Mouse (Mus musculus) limb, embryonic 13.5 days (tissue): ENCODE data around the gene Slc35e3. TPM values are rescaled to one million over a fixed set of nuclear protein-coding genes. Genes with fewer than 3 reads are reported as not detected.

Experiments
- ATAC-seq: fragments of 200-750 bp; cut with Nextera tagmentation; 2 replicates; pipeline ENCODE4 v1.8.0; 2017; ENCODE audit warnings: low read depth, moderate number of reproducible peaks, moderate TSS enrichment; ENCODE audit not compliant: low FRiP score
- H3K27ac ChIP-seq: fragments of 300-500 bp; sonication (generic); 2 replicates; pipeline ENCODE4 v1.5.1; 2015; ENCODE audit warnings: inconsistent platforms, mild to moderate bottlenecking, moderate library complexity
- H3K27me3 ChIP-seq: fragments of 300-500 bp; sonication (generic); 2 replicates; pipeline ENCODE4 v1.6.1; 2015; ENCODE audit warnings: mild to moderate bottlenecking, inconsistent platforms
- H3K36me3 ChIP-seq: fragments of 300-500 bp; sonication (generic); 2 replicates; pipeline ENCODE4 v1.6.1; 2015; ENCODE audit warnings: inconsistent platforms, mild to moderate bottlenecking, moderate library complexity
- H3K4me1 ChIP-seq: fragments of 300-500 bp; sonication (generic); 2 replicates; pipeline ENCODE4 v1.6.1; 2015; ENCODE audit warnings: inconsistent platforms
- H3K4me2 ChIP-seq: fragments of 300-500 bp; sonication (generic); replicated peaks from 2 replicates; pipeline ENCODE4 v1.6.1; 2015; ENCODE audit warnings: inconsistent platforms, mild to moderate bottlenecking, moderate library complexity
- H3K4me3 ChIP-seq: fragments of 300-500 bp; sonication (generic); 2 replicates; pipeline ENCODE4 v1.5.1; 2015; ENCODE audit warnings: moderate library complexity, mild to moderate bottlenecking, inconsistent platforms
- H3K9ac ChIP-seq: fragments of 300-500 bp; sonication (generic); 2 replicates; pipeline ENCODE4 v1.6.1; 2015; ENCODE audit warnings: mild to moderate bottlenecking, inconsistent platforms
- H3K9me3 ChIP-seq: fragments of 300-500 bp; sonication (generic); 2 replicates; pipeline ENCODE4 v1.6.1; 2016; ENCODE audit warnings: inconsistent platforms
- WGBS: fragments of 180-500 bp; shearing (Covaris S2); methylation state at CpG from one replicate; pipeline ENCODE4 v1.1.7; 2015; 5-methylcytosine and 5-hydroxymethylcytosine counted together
- polyA plus RNA-seq: library from polyadenylated mRNA; unstranded; fragments of >200 nt; fragmentation: Nextera tagmentation; extraction: Ambion mirVana; gene quantifications from 2 replicates; pipeline ENCODE4 v1.2.1, GENCODE M21; 2015

The Slc35e3 gene
- polyA plus RNA-seq, 1 experiment from 2014 or later = 44.3 TPM

DNA sequence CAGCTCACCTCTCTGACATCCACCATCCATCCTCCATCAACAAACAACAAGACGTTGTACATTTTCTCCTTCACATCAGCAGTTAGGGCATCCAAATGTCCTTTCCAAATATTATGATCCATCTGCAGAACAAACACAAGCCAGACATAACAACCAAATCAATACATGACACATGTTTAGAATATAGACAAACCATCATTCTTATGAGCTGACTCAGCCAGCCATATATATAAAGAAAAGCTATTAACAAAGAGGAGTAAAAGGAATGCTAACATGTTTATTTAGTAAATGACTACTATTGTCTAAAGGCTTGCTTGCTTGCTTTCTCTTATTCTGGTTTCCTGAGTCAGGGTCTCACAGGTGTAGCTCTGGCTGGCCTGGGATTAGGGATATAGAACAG, 11.1 kb upstream of the Slc35e3 start:
- no peaks in the 10 kb centered on the region for H3K4me1 ChIP-seq
- 95% methylated on average over 1 of the region's 1 CpGs for WGBS
- ATAC-seq = no peak
- no peaks in the 10 kb centered on the region for H3K27me3 ChIP-seq
- H3K9ac ChIP-seq = no peak overlapping the region
- peaks cover 92% of the 10 kb centered on the region for H3K36me3 ChIP-seq
- no peak overlapping the region for H3K27ac ChIP-seq
- no peak overlapping the region for H3K4me3 ChIP-seq
- H3K9me3 ChIP-seq = no peaks in the 10 kb centered on the region
- no peak overlapping the region for H3K4me2 ChIP-seq

DNA sequence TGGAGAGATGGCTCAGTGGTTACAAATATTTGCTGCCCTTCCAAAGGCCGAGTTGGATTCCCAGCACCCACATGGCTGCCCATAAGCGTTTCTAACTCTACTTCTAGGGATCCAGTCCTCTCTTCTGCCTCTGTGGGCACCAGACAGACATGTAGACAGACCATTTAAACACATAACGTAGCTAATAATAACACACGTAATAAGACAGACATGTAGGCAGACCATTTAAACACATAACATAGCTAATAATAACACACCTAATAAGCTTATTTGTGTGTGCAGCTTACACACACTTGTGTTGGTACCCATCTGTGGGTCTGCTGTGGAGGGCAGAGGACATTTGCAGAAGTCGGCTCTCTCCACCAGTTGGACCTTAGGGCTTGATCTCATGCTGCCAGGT, 10.6 kb upstream of the Slc35e3 start:
- 91% methylated on average over 5 of the region's 5 CpGs for WGBS
- Histone ChIP-seq H3K4me3 (no peak overlapping the region), H3K27me3 (no peaks in the 10 kb centered on the region), H3K36me3 (peaks cover 93% of the 10 kb centered on the region), H3K4me1 (no peaks in the 10 kb centered on the region), H3K9me3 (no peaks in the 10 kb centered on the region), H3K9ac (no peak overlapping the region), H3K27ac (no peak overlapping the region), H3K4me2 (no peak overlapping the region)
- ATAC-seq = no peak

- H3K4me3 ChIP-seq = no peak overlapping the region
- no peak overlapping the region for H3K4me2 ChIP-seq
- peaks cover 93% of the 10 kb centered on the region for H3K36me3 ChIP-seq
- no peak overlapping the region for H3K9ac ChIP-seq
- WGBS = 89% methylated on average over 11 of the region's 11 CpGs
- H3K27me3 ChIP-seq = no peaks in the 10 kb centered on the region
- no peaks in the 10 kb centered on the region for H3K9me3 ChIP-seq
- H3K27ac ChIP-seq = no peak overlapping the region
- H3K4me1 ChIP-seq = no peaks in the 10 kb centered on the region
- no peak for ATAC-seq
These were observed 9.8 kb upstream of the Slc35e3 start for GRCm38 (mm10) chr10:117755799-117756467.

DNA sequence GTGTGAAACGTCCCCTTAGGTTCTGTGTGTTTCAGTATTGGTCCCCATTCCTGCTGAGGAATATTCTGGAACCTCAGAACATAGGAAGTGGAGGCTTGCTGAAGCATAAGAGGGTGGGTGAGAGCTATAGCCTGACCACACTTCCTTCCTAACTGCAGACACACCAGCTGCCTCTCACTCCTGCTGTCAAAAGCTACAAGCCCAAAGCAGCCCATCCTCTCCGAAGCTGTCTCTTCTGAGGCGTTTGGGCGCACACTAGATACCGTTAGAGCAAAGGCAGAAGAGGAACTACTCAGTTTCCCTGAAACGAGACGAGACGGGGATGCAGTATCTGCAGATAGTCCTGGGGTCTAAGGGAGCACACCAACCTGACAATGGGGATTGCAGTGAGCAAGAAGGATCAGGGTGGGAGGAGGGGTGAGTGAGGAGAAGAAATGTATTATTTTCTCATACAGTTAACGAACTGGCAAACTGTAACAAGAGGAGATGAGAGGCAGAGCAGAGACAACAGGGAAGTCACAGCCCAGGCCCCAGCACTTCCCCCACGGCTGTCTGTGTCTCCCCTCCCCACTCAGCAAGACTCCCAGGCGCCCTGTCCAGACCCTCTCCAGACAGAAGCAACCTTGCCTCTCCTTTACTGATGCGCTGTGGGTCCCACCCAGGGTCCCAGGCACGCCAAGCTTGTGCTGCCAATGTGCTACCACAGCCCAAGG, 9.1 kb upstream of the Slc35e3 start:
- Histone ChIP-seq H3K4me3 (no peak overlapping the region), H3K9ac (no peak overlapping the region), H3K27me3 (no peaks in the 10 kb centered on the region), H3K36me3 (peaks cover 90% of the 10 kb centered on the region), H3K9me3 (no peaks in the 10 kb centered on the region), H3K4me1 (no peaks in the 10 kb centered on the region), H3K27ac (no peak overlapping the region), H3K4me2 (no peak overlapping the region)
- no peak for ATAC-seq
- 90% methylated on average over 13 of the region's 13 CpGs for WGBS

DNA sequence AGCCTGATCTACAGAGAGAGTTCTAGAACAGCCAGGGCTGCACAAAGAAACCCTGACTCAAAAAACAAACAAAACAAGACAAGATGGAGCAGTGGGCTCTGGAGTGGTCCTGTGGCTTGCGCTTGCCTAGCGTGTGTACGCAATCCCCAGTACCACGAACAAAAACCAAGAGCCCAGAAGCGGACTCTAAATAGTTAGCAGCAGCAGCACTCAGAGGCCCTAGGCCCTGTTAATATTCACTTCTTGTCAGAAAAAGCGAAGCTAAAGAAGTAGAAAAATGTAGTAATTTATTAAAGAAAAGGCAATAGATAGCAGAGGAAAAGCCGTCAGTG, 8.4 kb upstream of the Slc35e3 start:
- WGBS = 94% methylated on average over 7 of the region's 7 CpGs
- no peak for ATAC-seq
- no peaks in the 10 kb centered on the region for H3K4me1 ChIP-seq

DNA sequence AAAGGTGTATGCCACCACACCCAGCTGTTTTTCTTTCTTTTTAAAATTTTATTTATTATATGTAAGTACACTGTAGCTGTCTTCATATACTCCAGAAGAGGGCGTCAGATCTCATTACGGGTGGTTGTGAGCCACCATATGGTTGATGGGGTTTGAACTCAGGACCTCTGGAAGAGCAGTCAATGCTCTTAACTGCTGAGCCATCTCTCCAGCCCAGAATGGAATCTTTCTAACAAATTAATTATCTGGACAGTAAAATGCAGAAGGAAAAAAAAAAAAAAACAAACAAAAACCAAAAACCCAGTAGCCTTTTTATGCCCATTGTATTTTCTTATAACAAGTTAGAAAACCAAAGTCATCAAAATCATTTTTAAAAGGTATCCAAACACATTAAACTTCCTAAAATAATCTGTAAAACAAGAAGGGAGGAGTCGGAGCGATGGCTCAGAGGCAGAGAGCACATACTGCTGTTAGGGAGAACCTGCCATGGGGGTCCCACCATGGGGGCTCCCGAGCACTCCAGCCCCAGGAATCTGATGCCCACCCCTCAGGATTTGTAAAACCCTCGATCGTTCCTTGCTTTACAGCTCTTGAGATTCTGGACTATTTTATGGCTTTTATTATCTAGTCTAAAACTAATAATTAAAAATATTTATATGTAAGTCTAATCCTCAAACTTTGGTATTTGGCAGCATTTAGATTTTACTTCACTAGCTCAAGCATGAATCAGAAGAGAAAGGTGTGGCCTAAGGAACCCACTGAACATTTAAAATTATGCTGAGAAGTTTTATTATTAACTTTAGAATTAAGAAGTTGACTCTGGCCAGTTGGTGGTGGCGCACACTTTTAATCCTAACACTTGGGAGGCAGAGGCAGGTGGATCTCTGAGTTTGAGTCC, 7.8 kb upstream of the Slc35e3 start:
- ATAC-seq = no peak
- Histone ChIP-seq H3K27me3 (no peaks in the 10 kb centered on the region), H3K9me3 (no peaks in the 10 kb centered on the region), H3K4me1 (no peaks in the 10 kb centered on the region), H3K4me2 (no peak overlapping the region), H3K36me3 (peaks cover 90% of the 10 kb centered on the region), H3K9ac (no peak overlapping the region), H3K4me3 (no peak overlapping the region), H3K27ac (no peak overlapping the region)
- WGBS = 90% methylated on average over 8 of the region's 8 CpGs

More for the DNA sequence above, 8.4 kb upstream of the Slc35e3 start:
- Histone ChIP-seq H3K4me3 (no peak overlapping the region), H3K9ac (no peak overlapping the region), H3K4me2 (no peak overlapping the region), H3K27me3 (no peaks in the 10 kb centered on the region), H3K27ac (no peak overlapping the region), H3K9me3 (no peaks in the 10 kb centered on the region), H3K36me3 (peaks cover 90% of the 10 kb centered on the region)

DNA sequence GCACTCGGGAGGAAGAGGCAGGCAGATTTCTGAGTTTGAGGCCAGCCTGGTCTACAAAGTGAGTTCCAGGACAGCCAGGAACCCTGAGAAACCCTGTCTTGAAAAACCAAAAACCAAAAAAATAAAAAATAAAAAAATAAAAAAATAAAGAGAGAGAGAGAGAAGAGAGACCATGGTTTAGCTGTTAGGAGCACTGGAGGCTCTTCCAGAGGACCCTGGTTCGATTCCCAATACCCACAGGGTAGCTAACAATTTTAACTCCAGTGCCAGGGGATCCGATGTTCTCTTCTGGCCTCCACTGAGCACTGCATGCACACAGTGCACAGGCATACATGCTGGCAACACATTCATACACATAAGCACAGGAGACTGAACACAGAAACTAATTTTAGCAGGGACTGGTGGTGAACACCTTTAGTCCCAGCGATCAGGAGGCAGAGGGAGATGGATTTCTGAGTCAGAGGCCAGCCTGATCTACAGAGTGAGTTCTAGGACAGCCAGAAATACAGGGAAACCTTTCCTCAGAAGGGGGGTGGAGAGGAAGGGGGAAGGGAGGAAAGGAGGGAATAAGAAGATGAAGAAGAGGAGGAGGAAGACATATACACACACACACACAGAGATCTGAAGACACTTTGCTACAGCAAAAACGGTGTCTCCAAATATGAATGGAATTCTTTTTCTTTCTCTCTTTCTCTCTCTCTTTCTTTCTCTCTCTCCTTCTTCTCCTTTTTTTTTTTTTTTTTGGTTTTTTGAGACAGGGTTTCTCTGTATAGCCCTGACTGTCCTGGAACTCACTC, 6.9 kb upstream of the Slc35e3 start:
- H3K4me3 ChIP-seq = no peak overlapping the region
- no peaks in the 10 kb centered on the region for H3K27me3 ChIP-seq
- no peaks in the 10 kb centered on the region for H3K9me3 ChIP-seq
- 94% methylated on average over 5 of the region's 5 CpGs for WGBS
- H3K27ac ChIP-seq = no peak overlapping the region
- peaks cover 90% of the 10 kb centered on the region for H3K36me3 ChIP-seq
- no peaks in the 10 kb centered on the region for H3K4me1 ChIP-seq
- ATAC-seq = no peak
- no peak overlapping the region for H3K4me2 ChIP-seq
- no peak overlapping the region for H3K9ac ChIP-seq

DNA sequence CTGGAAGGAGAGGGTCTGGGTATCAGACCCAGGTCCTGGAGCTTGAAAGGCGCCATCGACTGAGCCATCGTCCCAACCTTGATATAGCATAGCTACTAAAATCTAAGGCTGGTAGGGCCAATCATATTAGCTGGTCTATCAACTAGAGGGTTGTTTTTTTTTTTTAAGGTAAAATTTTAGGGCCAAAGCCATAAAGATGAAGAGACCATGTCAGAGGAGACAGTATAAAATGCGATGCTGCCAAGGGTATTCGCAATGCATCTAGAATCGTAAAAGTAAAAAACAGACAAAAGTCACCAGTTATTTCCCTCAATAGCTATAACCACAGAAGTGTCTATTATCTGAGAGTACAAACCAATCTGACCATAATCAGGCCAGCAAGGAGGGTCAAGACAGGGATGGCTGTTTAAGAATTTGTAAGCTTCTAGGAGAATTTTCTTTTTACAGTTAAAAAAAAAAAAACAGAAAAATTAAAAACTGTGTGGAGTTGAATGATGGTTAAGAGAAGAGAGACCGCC, 6.2 kb upstream of the Slc35e3 start:
- no peak for ATAC-seq
- H3K4me1 ChIP-seq = no peaks in the 10 kb centered on the region
- WGBS = 97% methylated on average over 7 of the region's 7 CpGs
- H3K27ac ChIP-seq = no peak overlapping the region
- H3K4me3 ChIP-seq = no peak overlapping the region
- H3K9ac ChIP-seq = no peak overlapping the region
- H3K27me3 ChIP-seq = no peaks in the 10 kb centered on the region
- no peaks in the 10 kb centered on the region for H3K9me3 ChIP-seq
- no peak overlapping the region for H3K4me2 ChIP-seq
- peaks cover 83% of the 10 kb centered on the region for H3K36me3 ChIP-seq

DNA sequence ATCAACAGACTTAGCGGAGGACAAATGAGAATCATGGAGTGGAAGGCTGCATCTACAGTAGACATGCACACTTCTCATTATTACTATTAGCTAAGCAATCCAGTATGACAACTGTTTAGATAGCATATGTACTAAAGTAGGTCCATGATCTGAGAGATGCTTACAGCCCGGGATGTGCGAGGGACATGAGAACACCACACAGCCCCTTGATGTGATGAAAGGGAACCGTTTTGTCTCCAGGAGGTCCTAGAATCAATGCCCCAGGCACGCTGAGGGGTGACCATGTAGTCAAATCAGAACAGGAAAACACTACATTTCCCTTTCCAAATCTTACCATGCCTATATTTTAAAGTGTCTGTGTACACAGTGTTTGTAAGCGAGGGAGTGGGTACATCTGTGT, 5.6 kb upstream of the Slc35e3 start:
- Histone ChIP-seq H3K27me3 (no peaks in the 10 kb centered on the region), H3K27ac (no peak overlapping the region), H3K4me3 (no peak overlapping the region), H3K36me3 (peaks cover 77% of the 10 kb centered on the region), H3K4me1 (no peaks in the 10 kb centered on the region), H3K4me2 (no peak overlapping the region), H3K9ac (no peak overlapping the region), H3K9me3 (no peaks in the 10 kb centered on the region)
- no peak for ATAC-seq
- 95% methylated on average over 6 of the region's 6 CpGs for WGBS

- H3K4me3 ChIP-seq = no peak overlapping the region
- H3K27ac ChIP-seq = no peak overlapping the region
- no peak for ATAC-seq
- H3K36me3 ChIP-seq = peaks cover 72% of the 10 kb centered on the region
- WGBS = 98% methylated on average over 14 of the region's 14 CpGs
- no peaks in the 10 kb centered on the region for H3K4me1 ChIP-seq
- H3K9me3 ChIP-seq = no peaks in the 10 kb centered on the region
- no peak overlapping the region for H3K9ac ChIP-seq
- H3K4me2 ChIP-seq = no peak overlapping the region
- no peaks in the 10 kb centered on the region for H3K27me3 ChIP-seq
These were observed 5.1 kb upstream of the Slc35e3 start for GRCm38 (mm10) chr10:117751282-117751610.

DNA sequence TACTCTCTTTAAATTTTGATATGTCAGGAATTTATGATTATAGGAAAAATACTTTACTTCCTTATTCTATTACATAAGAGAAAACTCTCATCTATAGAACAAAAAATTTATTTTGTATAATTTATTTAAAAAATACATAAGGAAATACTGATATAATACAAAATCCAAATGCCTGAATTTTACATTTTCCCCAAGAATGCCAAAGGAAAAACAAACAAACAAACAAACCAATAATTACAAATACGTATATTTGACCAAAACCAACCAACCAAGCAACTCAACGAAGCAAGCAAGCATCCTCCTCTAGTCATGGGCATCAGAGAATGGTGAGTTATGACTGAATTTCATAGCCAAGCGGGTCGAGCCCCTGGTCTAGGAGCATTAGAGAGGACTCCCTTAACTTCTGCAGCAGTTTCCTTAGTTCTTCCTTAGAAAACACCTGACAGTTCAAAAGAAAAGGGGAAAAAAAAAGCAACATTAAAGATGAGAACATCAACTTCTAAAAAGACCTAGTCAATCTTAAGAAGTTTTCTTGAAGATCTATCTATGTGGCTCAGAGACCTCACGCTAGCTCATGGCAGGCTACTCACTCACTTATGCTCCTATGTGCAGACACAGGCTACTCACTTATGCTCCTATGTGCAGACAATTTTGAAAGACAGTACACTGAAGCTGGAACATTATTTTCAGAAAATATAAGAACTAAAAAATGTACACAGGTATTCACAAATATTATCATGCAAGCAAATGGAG, 4.5 kb upstream of the Slc35e3 start:
- no peak for ATAC-seq
- no peak overlapping the region for H3K27ac ChIP-seq
- peaks cover 66% of the 10 kb centered on the region for H3K36me3 ChIP-seq
- 98% methylated on average over 5 of the region's 5 CpGs for WGBS
- no peaks in the 10 kb centered on the region for H3K27me3 ChIP-seq
- H3K4me1 ChIP-seq = no peaks in the 10 kb centered on the region
- H3K9me3 ChIP-seq = no peaks in the 10 kb centered on the region
- H3K9ac ChIP-seq = no peak overlapping the region
- H3K4me2 ChIP-seq = no peak overlapping the region
- H3K4me3 ChIP-seq = no peak overlapping the region
